Mouse (Mus musculus): ENCODE data around the gene Actg2.

Gene Actg2

DNA sequence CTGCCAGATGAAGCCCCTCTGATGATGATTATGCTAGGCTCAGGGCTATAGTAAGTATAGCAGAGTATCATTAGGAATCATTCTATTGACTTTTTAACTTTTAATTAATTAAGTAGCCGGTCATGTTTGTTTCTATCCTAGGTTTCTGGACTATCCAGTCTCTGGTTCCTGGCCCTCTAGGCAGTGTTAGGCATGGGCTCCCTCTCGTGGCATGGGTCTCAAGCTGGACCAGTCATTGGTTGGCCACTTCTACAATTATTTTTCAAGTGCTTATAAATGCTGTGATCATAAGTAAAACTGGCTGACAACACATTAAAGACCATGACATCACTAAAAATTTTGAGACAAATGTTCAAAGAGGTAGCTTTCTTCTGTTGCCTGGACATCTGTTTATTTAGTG, 25.9 kb downstream of the Actg2 start:
- no peak for DNase-seq

DNA sequence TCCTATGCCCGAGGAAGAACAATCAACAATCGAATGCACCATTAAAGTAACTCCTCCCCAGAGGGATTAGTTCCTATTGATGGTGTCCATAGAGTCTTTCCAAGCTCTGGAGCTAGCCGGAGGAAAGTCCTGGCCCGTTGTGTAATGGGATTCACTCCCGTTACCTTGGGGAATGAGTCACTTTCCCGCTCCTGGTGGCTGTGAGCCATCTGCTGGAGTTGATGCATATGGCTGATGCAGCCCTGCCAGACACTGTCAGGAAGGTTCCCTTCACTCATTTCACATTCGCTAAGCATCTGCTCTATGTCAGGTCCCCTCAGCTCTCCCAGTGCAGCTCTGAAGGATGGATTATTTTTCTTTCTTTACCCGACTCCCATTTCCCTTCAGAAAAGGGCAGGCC, 26.6 kb downstream of the Actg2 start:
- DNase-seq, result no peak

DNA sequence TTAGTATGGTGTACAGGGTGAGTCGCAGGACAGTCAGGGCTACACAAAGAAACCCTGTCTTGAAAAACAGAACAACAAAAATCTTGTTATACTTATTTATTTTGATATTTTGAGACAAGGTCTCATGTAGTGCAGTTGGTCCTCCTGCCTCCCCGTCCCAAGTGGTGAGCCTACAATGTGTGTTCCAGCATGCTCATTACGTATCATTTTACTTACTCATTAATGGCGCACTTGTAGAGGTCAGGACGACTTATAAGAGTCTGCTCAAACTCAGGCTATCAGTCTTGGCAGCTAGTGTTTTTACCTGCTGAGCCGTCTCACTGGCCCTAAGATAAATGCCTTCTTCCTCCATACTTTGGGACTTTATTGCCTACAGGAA, 28.9 kb downstream of the Actg2 start:
- DNase-seq, result no peak

DNA sequence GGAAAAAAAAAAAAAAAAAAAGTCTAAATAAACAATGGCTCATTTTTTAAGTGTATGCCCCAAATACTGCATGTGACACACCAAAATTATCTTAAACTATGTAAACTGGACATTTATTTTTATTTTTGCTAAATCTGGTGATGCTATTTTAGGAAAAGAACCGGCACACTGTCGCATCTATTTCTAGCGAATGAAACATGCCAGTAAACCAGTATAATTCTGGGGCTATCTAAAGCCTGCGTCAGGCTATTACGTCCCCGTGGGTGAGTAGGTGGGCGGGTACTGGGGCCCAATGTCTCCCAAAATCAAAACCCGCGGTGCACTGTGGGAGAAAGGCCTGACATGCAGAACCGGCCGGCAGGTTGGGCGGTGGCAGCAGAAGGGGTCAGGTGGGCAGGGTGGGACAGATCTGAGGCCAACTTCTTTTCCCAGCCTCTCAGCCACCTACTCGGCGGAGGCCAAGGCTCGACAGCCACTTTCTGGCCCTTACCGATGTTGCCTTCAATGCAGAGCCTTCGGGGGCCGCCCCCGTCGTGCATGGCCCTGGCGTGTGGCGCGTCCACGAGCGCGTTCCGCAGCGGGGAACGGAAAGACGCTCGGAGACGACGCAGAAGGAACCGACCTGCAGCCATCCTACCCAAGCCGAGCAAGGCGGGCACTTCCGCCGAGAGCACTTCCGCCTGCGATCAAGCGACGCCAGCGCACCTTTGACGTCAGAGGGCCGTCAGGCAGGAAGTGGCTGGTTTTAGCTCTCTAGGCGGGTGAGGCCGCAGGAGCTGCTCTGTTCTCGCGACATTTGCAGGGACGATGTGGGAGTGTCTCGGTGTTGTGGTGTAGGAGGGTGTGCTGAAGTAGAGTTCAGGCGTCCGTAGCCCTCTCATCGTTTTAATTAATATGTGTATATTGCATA, 29.6 kb downstream of the Actg2 start, which contains the start of gene Dguok:
Gene Dguok (minus strand): TSS at position 712 of the 910 bp plus-strand sequence.
- peak; percentile 98 for DNase-seq

DNA sequence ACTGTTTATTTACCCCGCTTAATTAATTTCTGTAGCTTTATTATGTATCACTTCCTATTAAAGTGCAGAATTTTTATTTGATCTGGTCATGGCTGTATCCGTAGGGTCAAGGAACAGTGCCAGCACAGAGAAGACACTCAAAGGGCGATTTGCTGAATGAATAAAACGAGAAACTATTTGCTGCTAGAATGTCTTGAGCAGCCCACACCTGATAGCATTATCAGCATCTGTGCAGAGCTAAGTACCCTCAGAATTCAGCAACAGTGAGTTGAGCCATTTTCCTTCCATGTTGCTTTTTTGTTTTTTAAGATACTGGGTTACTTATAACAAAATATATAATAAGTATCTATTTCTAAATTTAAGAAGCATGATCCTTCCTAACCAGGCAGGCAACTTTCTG, 30.5 kb downstream of the Actg2 start:
- no peak for DNase-seq

DNA sequence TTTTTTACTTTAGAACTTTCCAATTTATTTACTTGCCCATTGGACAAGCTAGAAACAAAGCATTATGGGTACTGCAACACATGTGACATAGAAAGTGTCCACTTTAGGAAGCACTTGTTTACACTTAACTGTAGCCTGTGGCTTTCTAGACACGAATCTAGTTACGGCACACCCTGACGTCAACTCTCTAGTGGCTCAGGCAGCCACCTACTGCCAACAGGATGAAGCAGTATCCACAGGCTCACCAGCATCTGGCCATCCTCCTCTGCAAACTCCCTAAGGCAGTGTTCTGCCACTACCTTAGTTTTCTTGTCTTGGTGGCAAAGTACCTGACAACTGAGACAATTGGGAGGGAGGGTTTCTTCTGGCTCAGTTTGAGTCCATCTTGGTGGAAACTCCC, 32.7 kb downstream of the Actg2 start:
- no peak for DNase-seq

DNA sequence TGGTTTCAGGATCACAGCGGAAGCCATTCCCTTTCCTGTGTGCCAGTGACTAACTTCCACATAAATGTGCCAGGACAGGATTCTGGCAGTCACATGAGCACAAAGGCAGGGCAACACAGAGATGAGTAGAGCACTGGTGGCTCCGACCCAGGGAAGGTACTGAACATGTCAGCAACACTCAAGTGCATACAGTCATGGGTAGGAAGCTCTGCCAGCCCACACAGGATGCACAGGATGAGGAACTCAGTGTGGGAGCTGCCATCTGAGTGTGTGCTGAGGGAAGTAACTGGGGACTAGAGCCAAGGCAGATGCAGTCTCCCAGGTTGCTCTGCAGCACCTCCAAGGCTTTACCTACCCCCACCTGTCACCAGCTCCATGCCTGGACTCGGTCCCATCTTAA, 33.4 kb downstream of the Actg2 start:
- DNase-seq, result no peak

DNA sequence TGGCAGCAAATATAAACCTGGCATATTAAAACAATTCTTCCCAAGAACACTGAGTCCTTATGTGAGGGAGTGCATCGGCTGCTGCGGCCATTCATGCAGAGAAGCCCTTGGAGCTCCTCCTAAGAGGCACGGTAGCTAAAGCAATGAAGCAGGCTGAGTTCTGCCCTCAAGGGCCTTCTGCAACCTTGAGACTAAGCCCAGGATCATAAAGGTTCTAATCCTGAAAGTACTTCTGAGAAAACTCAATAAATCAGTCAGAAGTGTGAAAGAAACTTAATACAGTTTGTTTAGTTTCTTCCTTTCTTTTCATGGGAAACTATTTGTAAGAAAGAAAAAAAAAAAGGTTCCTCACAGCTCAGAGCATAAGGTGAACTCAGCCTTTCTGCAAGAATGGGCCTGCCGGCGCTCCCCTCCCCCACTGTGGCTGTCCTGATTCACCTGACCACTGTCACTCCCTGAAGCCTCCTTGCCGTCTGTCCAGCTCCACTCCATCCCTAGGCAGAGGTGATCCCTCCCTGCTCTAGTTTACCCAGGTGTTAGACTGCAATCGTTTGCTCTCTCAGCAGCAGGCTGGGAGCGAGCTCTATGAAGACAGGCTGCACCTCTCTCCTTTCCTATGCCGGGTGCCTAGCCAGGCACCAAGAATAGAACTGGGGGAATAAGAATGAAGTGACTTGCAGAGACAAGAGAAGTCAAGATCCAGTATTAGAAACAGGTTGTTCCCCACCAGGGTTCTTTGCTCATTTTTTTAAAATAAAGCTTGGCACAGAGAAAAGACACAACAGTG, 34.3 kb downstream of the Actg2 start:
- no peak for DNase-seq

DNA sequence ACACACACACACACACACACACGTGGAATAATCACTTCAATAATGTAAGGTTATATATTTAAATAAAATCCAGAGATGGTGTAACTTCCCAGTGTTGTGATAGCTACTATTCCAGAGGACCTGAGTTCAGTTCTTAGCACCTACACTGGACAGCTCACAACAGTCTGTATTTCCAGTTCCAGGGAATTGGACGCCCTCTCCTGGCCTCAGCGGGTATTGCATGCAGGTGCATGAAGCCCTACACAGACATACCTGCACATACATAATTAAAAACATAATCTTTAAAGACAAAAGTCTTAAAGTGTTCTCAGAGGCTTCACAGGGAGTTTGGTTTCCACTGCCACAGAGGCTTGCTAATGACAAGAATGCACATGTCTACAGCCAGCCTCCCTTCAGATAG, 35.6 kb downstream of the Actg2 start:
- DNase-seq, result no peak

DNA sequence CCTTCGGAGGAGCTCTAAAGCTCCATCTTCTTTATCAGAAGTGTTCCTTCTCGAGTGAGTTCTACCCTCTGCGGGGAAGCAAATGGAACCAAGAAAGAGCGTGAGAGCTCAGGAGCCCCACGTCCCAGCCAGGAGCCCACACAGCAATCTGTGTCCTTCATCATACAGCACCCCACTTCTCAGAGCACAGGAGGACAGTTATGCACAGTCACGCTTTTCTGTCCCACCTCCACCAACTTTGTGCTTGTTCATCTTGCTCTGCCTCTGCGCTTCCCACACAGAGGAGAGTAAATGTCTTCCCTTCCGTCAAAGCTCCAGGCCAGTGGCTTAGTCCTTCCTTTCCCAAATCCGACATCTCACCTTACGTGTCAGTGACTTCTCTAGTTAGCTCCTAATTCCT, 37.0 kb downstream of the Actg2 start:
- DNase-seq, result no peak

DNA sequence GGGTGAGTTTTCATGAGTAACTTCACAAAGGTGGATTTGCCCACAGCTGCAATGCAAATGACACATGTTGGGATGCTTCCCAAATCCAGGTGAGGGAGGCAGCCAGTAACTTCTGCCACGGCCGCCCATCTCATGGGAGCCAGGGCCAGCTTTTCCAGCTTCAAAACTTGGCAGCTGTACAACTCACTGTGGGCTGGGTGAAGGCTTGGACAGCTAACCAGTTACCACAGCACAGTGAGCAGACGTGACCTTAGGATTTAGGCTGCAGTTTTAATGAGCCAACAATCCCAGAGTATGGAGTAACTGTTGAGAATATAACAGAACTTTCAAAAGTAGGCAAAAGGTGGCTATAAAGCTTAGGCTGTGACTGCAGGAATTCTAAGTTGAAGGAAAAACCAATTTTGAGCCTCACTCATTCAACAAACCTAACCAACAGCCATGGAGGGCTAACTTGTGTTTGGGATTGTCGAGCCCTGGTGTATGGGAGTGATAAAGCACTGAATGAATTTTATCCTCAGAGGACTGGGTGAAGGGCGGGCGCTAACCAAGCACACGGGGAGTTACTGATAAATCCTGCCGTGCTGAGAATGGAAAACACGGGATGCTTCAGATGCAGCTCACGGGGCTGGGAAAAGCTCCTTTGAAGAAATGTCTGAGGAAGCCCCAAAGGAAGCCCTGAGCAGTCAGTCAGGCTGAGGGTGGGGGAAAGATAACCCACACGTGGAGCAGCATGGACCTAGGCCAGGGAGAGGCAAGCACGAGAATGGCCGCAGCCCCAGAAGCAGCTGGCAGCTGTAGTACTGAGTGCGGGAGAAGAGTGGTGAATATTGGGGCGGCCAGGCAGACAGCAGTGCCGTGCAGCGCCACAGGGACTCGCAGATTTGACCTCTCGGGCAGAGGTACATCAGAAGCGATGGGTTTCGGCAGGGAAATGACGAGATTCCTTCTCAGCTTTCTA, 39.0 kb downstream of the Actg2 start:
- no peak for DNase-seq

DNA sequence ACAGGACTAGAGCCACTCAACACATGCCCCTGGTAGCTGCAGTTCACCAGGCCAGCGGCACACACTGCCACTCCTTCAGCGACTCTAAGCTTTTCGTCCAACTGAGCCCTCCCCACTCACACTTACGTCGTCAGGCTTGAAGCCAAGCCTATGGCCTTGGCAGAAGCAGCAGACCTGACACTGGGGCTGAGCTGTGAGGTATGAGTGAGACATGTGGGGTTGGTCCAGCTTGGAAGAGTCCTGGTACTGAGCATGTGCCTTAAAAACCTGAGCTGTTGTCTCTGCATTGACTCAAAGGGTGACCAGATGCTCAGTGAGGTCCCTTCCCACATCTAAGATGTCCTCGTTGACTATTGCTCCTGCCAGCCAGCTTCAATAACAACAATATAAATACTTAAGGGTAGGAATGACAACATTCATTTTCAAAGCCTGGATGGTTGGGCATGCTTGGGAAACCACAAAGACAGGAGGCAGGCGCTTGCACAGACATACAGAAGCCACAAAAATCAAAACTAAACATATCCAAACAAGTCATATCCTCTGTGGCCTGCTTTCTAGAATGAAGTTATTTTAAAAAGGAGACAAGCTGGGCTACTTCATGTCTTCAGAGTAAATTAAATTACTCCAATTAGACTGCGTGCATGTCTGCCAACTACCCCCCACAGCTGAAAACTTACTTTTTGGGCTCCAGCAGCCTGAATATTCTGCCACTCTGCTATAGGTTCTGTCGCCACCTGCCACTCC, 39.9 kb downstream of the Actg2 start:
- no peak for DNase-seq

DNA sequence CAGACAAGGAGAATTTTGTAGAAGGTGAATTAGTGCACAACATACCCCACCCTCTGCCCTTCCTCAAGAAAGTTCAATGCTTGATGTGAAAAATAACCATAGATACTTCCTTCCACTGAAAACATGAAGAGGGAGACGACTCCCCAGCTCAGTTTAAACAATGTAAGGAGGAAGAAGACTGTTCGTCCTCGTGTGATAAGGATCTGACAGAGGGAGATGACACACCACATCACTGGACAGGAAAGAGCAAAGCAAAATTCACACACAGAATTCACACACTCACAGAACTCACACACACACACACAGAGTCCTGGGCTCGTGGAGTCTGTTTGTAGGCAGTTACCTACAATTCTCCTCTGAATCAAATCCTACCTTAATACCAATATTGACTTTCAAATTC, 45.4 kb downstream of the Actg2 start:
- DNase-seq, result no peak

DNA sequence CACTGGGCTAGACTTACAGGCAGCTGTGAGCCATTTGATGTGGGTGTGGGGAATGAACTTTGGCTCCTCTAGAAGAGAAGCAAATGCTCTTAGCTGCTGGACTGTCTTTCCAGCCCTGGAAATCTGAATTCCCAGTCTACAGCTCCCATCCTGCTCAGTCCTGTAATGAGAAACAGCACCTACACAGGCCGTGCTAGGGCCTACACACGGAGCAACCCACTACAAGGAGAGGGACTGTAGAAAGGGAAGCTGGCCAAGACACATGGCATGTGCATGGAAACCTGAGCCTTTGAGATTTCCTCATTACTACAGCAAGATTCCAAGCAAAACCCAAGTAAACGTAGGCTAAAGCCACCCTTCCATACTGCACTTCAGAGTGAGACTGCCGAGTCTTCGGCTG, 47.9 kb downstream of the Actg2 start:
- DNase-seq, result no peak

DNA sequence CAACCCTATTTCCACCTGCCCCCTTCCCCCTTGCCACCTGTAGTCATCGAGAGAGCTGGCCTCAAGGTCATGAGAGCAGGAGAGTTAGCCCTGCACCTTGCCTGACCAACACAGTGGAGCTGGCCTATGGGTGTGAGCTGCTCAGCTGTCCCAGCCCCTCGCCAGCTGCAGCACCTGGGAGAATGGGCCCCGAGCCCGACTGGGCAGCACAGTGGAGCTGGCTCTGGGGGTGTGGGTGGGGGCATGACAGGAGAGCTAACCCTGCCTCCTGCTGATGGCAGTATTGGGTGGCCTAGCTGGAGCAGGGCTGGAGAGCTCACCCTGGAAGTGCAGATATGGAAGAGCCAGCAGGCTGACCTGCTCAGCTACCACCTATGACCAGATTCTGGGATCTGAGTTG, 48.8 kb downstream of the Actg2 start:
- no peak for DNase-seq

DNA sequence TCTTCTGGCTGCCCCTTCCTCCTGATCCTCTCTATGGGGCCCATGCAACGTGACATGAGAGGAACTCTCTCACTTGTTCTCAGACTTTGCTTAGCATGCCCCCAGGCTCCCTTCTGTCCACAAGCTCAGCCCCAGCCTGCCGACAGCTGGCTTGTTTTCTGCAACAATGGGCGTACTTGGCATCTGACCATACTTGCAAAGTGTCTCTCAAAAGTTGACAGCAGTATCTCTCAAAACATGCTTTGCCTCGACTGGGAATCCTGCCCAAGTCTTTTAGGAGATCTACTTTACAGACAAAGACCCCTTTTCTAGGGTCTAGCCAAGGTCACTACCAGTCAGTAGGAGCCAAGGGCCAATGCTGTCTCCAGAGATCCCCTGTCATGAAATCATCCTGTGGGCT, 50.2 kb downstream of the Actg2 start:
- DNase-seq, result no peak

DNA sequence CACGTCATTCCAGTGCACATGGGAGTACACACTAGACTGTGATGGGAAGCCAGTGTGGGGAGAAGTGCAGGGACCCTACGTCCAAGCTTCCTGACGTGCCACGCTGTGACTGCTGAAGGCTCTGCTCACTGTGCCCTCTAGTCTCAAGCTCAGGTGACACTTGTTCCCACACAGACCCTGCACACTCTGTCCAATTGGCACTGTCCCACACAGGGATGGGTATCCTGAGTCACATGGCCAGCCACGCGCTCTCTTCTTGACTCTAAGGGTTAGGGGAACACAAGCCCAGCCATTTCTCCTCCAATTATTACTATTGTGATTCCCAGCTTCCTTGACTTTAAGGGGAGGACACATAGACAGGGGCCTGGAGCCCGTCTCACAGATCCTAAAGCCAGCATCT, 52.3 kb downstream of the Actg2 start:
- no peak for DNase-seq

DNA sequence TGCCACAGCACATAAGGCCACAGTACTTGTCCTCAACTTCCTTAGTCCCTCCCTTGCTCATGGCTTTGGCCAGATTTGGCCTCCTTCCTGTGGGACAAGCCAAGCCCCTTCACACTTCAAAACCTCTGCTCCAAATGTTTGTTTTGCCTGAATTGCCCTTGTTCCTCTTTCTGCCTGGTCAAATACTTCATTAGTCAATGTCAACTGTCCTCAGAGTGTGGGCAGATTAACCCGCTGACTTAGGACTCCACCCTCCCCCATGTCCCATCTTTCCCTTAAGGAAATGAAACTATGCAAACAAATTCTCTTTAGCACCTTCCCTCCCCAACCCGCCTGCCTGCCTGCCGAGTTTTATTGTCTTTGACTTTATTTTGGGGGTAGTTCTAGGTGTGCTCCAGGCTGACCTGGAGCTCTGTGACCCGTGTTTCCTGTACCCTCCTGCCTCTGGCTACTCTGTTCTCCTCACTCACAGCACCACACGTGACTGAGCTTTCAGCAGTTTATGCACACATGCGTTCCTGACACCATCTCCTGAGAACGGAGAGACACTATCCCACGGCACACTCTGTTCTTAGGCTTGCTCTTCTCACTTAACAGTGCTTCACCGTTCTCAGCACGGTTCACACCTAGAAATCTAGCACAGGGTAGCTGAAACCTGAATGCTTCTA, 53.5 kb downstream of the Actg2 start:
- no peak for DNase-seq

DNA sequence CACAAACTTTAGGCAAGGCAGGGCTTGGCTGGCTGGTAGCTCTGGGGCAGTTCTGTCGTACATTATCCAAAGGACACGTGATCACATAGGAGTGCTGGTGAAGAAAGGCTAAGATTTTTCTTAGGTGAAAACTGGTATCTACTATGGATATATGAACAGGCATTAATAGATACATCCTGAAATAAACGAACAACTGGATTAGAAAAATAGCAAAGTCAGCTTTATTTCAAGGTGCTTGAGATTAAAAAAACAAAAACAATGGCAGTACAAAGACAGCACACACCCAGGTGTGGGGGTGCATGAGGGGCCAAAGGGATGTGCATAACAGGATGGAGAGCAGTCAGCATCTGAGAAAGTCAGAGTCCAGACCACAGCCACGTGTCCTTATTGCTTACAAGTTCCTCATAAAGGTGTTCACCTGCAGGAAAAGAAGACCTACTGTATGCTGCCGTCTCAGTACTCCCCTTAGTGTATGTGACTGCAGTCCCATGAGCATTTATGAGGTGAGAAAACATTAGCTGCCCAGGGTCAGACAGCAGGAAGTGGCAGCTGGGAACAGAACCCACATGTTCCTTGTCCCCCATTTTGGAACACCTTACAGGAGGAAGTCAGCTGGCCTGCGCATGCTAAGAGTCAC, 55.9 kb downstream of the Actg2 start:
- no peak for DNase-seq

DNA sequence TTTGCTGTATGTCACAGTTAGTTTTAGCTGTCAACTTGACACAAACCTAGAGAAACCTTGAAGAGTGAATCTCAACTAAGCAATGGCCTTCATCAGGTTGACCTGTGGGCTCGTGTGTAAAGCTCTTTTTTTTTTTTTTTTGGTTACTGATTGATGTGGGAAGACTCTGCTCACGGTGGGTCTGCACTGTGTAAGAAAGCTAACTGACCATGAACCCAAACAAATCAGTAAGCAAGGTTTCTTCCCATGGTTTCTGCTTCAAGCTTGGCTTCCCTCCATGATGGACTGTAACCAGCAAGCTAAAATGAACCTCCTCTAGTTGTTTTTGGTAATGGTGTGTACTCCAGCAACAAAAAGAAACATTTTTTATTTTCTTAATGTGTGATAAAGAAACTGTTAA, 56.9 kb downstream of the Actg2 start:
- no peak for DNase-seq

DNA sequence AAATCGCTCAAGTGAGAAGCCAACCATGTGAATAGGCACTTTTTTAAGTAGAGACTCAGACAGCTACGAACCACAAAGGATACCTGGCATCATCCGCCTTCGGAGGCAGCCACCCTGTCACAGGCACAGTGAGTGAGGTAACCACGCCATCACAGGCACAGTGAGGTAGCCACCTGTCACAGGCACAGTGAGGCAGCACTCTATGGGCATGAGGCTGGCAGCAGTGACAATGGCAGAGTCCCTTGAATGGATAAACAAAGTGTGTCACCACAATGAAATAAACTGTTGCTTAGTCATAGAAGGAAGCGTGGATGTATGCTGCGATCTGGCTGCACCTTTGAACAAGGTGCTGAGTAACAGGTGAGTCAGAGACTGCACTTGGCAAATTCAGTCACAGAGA, 57.4 kb downstream of the Actg2 start:
- DNase-seq, result no peak
